Mouse (Mus musculus) kidney, embryonic 15.5 days (tissue): Measurements from ENCODE around the gene Tmem245. TPM values are rescaled to one million over a fixed set of nuclear protein-coding genes. Genes with fewer than 3 reads are reported as not detected.

Experiments used
- ATAC-seq: fragments of 200-750 bp; cut with Nextera tagmentation; replicated peaks from 2 replicates; pipeline ENCODE4 v1.8.0; 2017; ENCODE audit warnings: moderate TSS enrichment; ENCODE audit not compliant: low FRiP score
- H3K27ac ChIP-seq: fragments of 300-500 bp; sonication (generic); 2 replicates; pipeline ENCODE4 v1.5.1; 2015; ENCODE audit warnings: mild to moderate bottlenecking, inconsistent platforms
- H3K27me3 ChIP-seq: fragments of 300-500 bp; sonication (generic); 2 replicates; pipeline ENCODE4 v1.6.1; 2015; ENCODE audit warnings: inconsistent platforms
- H3K36me3 ChIP-seq: fragments of 300-500 bp; sonication (generic); 2 replicates; pipeline ENCODE4 v1.6.1; 2015; ENCODE audit warnings: inconsistent platforms
- H3K4me1 ChIP-seq: fragments of 300-500 bp; sonication (generic); 2 replicates; pipeline ENCODE4 v1.6.1; 2015; ENCODE audit warnings: inconsistent platforms
- H3K4me2 ChIP-seq: fragments of 300-500 bp; sonication (generic); 2 replicates; pipeline ENCODE4 v1.6.1; 2015; ENCODE audit warnings: moderate library complexity, mild to moderate bottlenecking, inconsistent platforms
- H3K4me3 ChIP-seq: fragments of 300-500 bp; sonication (generic); replicated peaks from 2 replicates; pipeline ENCODE4 v1.5.1; 2015; ENCODE audit warnings: mild to moderate bottlenecking, inconsistent platforms
- H3K9ac ChIP-seq: fragments of 300-500 bp; sonication (generic); 2 replicates; pipeline ENCODE4 v1.6.1; 2015; ENCODE audit warnings: mild to moderate bottlenecking, inconsistent platforms
- H3K9me3 ChIP-seq: fragments of 300-500 bp; sonication (generic); replicated peaks from 2 replicates; pipeline ENCODE4 v1.6.1; 2016; ENCODE audit warnings: inconsistent platforms
- WGBS: fragments of 180-500 bp; shearing (Covaris S2); methylation state at CpG from one replicate; pipeline ENCODE4 v1.1.7; 2015; ENCODE audit warnings: mixed read lengths; 5-methylcytosine and 5-hydroxymethylcytosine counted together
- polyA plus RNA-seq: library from polyadenylated mRNA; unstranded; fragments of >200 nt; fragmentation: Nextera tagmentation; extraction: Ambion mirVana; gene quantifications from 2 replicates; pipeline ENCODE4 v1.2.1, GENCODE M21; 2015

The Tmem245 gene
- polyA plus RNA-seq, 1 experiment from 2014 or later: 10.5 TPM

DNA sequence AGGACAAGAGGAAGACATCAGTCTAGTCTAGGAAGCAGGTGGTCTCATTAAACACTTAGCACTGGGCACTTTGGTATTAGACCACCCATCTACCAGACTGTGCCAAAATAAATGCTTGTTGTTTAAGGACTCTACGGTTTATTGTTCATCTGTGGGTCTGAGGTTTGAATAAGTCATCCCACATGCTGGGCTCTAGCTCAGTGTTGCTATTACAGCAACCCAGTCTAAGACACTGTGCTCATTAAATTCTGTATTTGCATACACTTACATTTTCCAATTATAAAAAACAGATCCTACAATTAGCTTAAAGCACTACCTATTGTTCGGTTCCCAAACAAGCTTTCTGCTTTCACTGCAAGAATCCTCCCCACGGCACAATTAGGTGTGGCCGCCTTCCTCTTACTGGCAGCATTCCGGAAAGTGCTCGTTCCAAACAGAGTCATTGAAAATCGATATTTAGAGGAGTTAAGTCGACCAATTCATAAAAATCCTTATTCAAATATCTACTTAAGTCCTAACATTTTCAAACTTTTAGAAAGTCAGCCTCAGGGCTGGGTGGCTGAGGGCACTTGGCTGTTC lies 90.8 kb downstream of the Tmem245 start:
- no peaks in the 10 kb centered on the region for H3K27me3 ChIP-seq
- H3K4me3 ChIP-seq: no peak overlapping the region
- WGBS: 82% methylated on average over 8 of the region's 8 CpGs
- H3K4me2 ChIP-seq: no peak overlapping the region
- H3K9ac ChIP-seq: no peak overlapping the region
- no peak for ATAC-seq
- H3K27ac ChIP-seq: no peak overlapping the region
- 0 out of 2 replicates have a peak, but pooled peaks cover 3% of the 10 kb centered on the region for H3K4me1 ChIP-seq
- H3K36me3 ChIP-seq: no peaks in the 10 kb centered on the region
- H3K9me3 ChIP-seq: no peaks in the 10 kb centered on the region

DNA sequence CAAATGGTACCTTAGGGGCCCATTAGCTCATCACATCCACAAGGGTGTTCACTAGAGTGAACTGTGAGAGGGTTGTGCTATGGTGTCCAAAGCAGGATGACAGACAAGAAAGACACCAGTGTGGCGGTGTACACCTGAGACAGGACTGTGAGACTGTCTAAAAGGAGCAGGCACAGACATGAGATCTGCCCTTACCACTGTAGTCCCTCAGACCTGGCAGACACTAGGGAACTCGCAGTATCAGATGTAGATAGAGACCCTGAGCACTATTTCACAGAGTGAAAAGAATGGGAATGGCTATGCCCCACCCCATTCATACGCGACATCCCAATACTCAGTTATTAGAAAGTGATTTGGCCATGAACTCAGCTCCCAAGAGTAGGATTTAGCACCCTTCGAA lies 91.3 kb downstream of the Tmem245 start:
- no peak overlapping the region for H3K4me2 ChIP-seq
- WGBS: 94% methylated on average over 5 of the region's 5 CpGs

GRCm38 (mm10) chr4:56850724-56851123 lies 96.5 kb downstream of the Tmem245 start:
- no peak overlapping the region for H3K4me2 ChIP-seq
- H3K36me3 ChIP-seq: peaks cover 7% of the 10 kb centered on the region
- no peaks in the 10 kb centered on the region for H3K9me3 ChIP-seq
- H3K4me1 ChIP-seq: peaks cover 7% of the 10 kb centered on the region
- H3K9ac ChIP-seq: no peak overlapping the region
- 0 out of 2 replicates have a peak overlapping the region, but pooled peaks have one; percentile 13 for H3K27ac ChIP-seq
- WGBS: 29% methylated on average over 6 of the region's 6 CpGs
- H3K4me3 ChIP-seq: no peak overlapping the region
- no peaks in the 10 kb centered on the region for H3K27me3 ChIP-seq
- ATAC-seq: peak; percentile 56; the same call in 1 of the 2 replicates

More for the DNA sequence above, 91.3 kb downstream of the Tmem245 start:
- no peaks in the 10 kb centered on the region for H3K27me3 ChIP-seq
- no peak for ATAC-seq
- H3K4me1 ChIP-seq: peaks cover 4% of the 10 kb centered on the region; the same call in 1 of the 2 replicates
- H3K9me3 ChIP-seq: no peaks in the 10 kb centered on the region
- H3K36me3 ChIP-seq: no peaks in the 10 kb centered on the region
- no peak overlapping the region for H3K9ac ChIP-seq
- no peak overlapping the region for H3K4me3 ChIP-seq
- no peak overlapping the region for H3K27ac ChIP-seq

DNA sequence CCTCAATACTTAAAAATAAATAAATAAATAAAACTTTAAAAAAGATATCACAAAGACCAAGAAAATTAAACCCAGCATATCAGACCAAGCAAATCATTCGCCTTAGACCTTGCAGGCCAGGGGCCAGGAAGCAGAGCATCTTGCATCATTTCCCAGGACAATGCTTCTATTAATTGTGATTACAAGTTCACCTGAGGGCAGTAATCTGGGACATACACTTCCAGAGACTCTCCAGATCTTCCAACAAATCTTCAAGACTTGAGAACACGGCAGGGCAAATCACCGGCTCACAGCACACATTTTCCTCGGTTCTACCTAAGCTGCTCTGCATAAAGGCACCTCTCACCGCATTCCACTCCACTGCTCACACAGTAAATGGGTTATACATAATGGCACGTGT lies 99.2 kb downstream of the Tmem245 start:
- Histone ChIP-seq H3K9me3 (peaks cover 7% of the 10 kb centered on the region; the same call in 1 of the 2 replicates), H3K4me1 (peaks cover 7% of the 10 kb centered on the region), H3K27me3 (no peaks in the 10 kb centered on the region), H3K9ac (no peak overlapping the region), H3K27ac (no peak overlapping the region), H3K4me2 (no peak overlapping the region), H3K36me3 (peaks cover 29% of the 10 kb centered on the region), H3K4me3 (no peak overlapping the region)
- WGBS: 79% methylated on average over 6 of the region's 6 CpGs
- ATAC-seq: no peak

- Histone ChIP-seq H3K4me3 (no peak overlapping the region), H3K9ac (no peak overlapping the region), H3K4me2 (no peak overlapping the region), H3K36me3 (peaks cover 29% of the 10 kb centered on the region), H3K27ac (no peak overlapping the region), H3K27me3 (no peaks in the 10 kb centered on the region), H3K9me3 (peaks cover 7% of the 10 kb centered on the region; the same call in 1 of the 2 replicates), H3K4me1 (peaks cover 13% of the 10 kb centered on the region)
- no peak for ATAC-seq
- WGBS: 87% methylated on average over 3 of the region's 3 CpGs
Measured at GRCm38 (mm10) chr4:56847400-56847799, 99.8 kb downstream of the Tmem245 start.

GRCm38 (mm10) chr4:56845896-56846533 lies 101.2 kb downstream of the Tmem245 start:
- ATAC-seq: no peak
- Histone ChIP-seq H3K36me3 (peaks cover 30% of the 10 kb centered on the region), H3K4me1 (peaks cover 12% of the 10 kb centered on the region), H3K9ac (no peak overlapping the region), H3K4me3 (no peak overlapping the region), H3K27ac (no peak overlapping the region), H3K27me3 (no peaks in the 10 kb centered on the region), H3K9me3 (peaks cover 7% of the 10 kb centered on the region; the same call in 1 of the 2 replicates), H3K4me2 (no peak overlapping the region)
- WGBS: 63% methylated on average over 12 of the region's 12 CpGs

DNA sequence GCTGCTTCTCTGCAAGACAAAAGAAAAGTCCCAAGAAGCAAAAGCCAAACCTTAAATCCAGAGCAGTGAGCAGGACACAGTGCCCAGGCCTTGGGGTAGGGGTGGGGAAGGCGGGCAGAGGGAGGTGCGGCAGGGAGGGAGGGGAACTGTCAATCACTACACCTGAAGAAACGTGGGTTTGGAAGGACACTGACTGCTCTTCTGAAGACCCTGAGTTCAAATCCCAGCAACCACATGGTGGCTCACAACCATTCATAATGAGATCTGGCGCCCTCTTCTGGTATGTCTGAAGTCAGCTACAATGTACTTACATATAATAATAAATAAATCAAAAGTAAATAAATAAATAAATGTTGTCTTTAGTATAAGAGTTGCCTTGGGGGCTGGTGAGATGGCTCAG lies 102.3 kb downstream of the Tmem245 start:
- H3K9ac ChIP-seq: no peak overlapping the region
- WGBS: 88% methylated on average over 4 of the region's 4 CpGs
- H3K36me3 ChIP-seq: peaks cover 40% of the 10 kb centered on the region
- no peak overlapping the region for H3K4me2 ChIP-seq
- H3K4me3 ChIP-seq: no peak overlapping the region
- ATAC-seq: no peak
- H3K9me3 ChIP-seq: peaks cover 7% of the 10 kb centered on the region; the same call in 1 of the 2 replicates
- no peaks in the 10 kb centered on the region for H3K27me3 ChIP-seq
- no peak overlapping the region for H3K27ac ChIP-seq
- peaks cover 6% of the 10 kb centered on the region; the same call in 1 of the 2 replicates for H3K4me1 ChIP-seq

- Histone ChIP-seq H3K9me3 (peaks cover 7% of the 10 kb centered on the region; the same call in 1 of the 2 replicates), H3K4me1 (peaks cover 6% of the 10 kb centered on the region; the same call in 1 of the 2 replicates), H3K9ac (no peak overlapping the region), H3K4me2 (no peak overlapping the region), H3K4me3 (no peak overlapping the region), H3K36me3 (peaks cover 40% of the 10 kb centered on the region), H3K27ac (no peak overlapping the region), H3K27me3 (no peaks in the 10 kb centered on the region)
- WGBS: 89% methylated on average over 2 of the region's 2 CpGs
- no peak for ATAC-seq
Measured at GRCm38 (mm10) chr4:56843963-56844362, 103.3 kb downstream of the Tmem245 start.

DNA sequence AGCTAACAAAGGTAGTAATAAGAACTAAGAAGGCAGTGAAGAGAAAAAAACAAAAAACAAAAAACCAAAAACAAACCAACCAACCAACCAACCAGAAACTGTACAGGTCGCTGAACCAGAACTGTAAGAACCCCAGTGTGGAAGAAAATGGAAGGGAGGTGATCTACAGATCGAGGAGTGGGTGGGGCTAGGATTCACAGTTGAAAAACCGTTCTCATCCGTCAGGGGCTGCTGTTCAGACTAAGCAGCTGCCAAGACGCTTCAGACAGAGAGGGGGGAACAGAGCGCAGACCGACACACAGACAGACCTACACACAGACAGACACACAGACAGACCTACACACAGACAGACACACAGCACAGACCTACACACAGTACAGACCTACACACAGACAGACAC lies 104.7 kb downstream of the Tmem245 start:
- WGBS: 68% methylated on average over 7 of the region's 7 CpGs
- Histone ChIP-seq H3K9ac (no peak overlapping the region), H3K4me1 (peaks cover 6% of the 10 kb centered on the region; the same call in 1 of the 2 replicates), H3K9me3 (peaks cover 7% of the 10 kb centered on the region; the same call in 1 of the 2 replicates), H3K27ac (no peak overlapping the region), H3K27me3 (no peaks in the 10 kb centered on the region), H3K4me2 (no peak overlapping the region), H3K4me3 (no peak overlapping the region), H3K36me3 (peaks cover 48% of the 10 kb centered on the region)
- ATAC-seq: no peak

GRCm38 (mm10) chr4:56840297-56840696 lies 106.9 kb downstream of the Tmem245 start:
- H3K27ac ChIP-seq: no peak overlapping the region
- no peak overlapping the region for H3K9ac ChIP-seq
- H3K4me1 ChIP-seq: peaks cover 6% of the 10 kb centered on the region; the same call in 1 of the 2 replicates
- H3K36me3 ChIP-seq: peaks cover 50% of the 10 kb centered on the region
- 78% methylated on average over 3 of the region's 3 CpGs for WGBS
- H3K27me3 ChIP-seq: no peaks in the 10 kb centered on the region
- H3K4me3 ChIP-seq: no peak overlapping the region
- peaks cover 7% of the 10 kb centered on the region; the same call in 1 of the 2 replicates for H3K9me3 ChIP-seq
- ATAC-seq: no peak
- H3K4me2 ChIP-seq: no peak overlapping the region

GRCm38 (mm10) chr4:56837661-56838060 lies 109.6 kb downstream of the Tmem245 start:
- Histone ChIP-seq H3K27ac (no peak overlapping the region), H3K36me3 (peaks cover 49% of the 10 kb centered on the region), H3K4me1 (peaks cover 4% of the 10 kb centered on the region; the same call in 1 of the 2 replicates), H3K27me3 (no peaks in the 10 kb centered on the region), H3K9ac (no peak overlapping the region), H3K4me3 (no peak overlapping the region), H3K4me2 (no peak overlapping the region), H3K9me3 (no peaks in the 10 kb centered on the region)
- ATAC-seq: no peak
- 59% methylated on average over 6 of the region's 6 CpGs for WGBS

- Histone ChIP-seq H3K36me3 (peaks cover 48% of the 10 kb centered on the region), H3K4me2 (no peak overlapping the region), H3K9ac (no peak overlapping the region), H3K27ac (0 out of 2 replicates have a peak overlapping the region, but pooled peaks have one; percentile 41), H3K9me3 (no peaks in the 10 kb centered on the region), H3K27me3 (no peaks in the 10 kb centered on the region), H3K4me3 (no peak overlapping the region), H3K4me1 (peaks cover 32% of the 10 kb centered on the region)
- 48% methylated on average over 7 of the region's 7 CpGs for WGBS
- no peak for ATAC-seq
Measured at GRCm38 (mm10) chr4:56831998-56832397, 115.2 kb downstream of the Tmem245 start.
